Mouse (Mus musculus) mammary gland, adult 2 months (tissue): Measurements from ENCODE around the gene Thumpd2. TPM values are rescaled to one million over a fixed set of nuclear protein-coding genes. Genes with fewer than 3 reads are reported as not detected.

Source experiments
- polyA plus RNA-seq: library from polyadenylated mRNA; depleted of rRNA; stranded (reverse); fragments of >200 nt; gene quantifications from 2 replicates; pipeline ENCODE4 v1.2.3, GENCODE M21; 2012; ENCODE audit warnings: low replicate concordance; rRNA removed

Thumpd2 gene
- 0.96 and 1.9 TPM in 2 replicates for polyA plus RNA-seq

DNA sequence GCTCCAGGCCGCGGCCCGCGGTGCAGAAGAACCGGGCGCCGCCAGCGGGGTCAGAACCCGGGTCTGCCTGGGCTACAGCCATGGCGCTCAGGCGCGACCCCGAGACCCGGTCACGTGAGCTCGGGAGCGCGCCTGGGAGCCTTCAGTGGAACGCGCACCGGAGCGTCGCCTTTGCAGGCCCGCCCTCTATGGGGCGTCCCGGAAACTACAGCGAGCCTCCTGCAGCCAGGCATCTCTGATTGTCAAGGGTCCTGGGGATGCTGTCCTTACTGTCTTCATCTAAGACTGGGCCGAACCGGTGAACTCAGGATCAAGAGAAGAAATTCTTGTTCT lies at the start of gene Thumpd2:
Gene Thumpd2, minus strand, starts transcription at position 104 of the 333 bp plus-strand sequence.

Other genes starting within 250 kb of the Thumpd2 start
- gene Tmem178, start 120.5 kb downstream of the Thumpd2 start, polyA plus RNA-seq = 0.56 and 0.62 TPM in 2 replicates